In genomic region chr19:34051502-34051901, GRCm38 (mm10) we compare ENCODE assay signal across 30 mouse cellular contexts. TPM values are rescaled to one million over a fixed set of nuclear protein-coding genes. Genes with fewer than 3 reads are reported as not detected.
DNase-seq lines count a peak whose midpoint lies in the region; ATAC-seq and TF ChIP-seq lines count a peak whose summit lies in the region.
"Had no signal": no experiment of that assay in that cellular context is flagged by ENCODE, and none has a peak within 500 bp of the region (broad histone marks: within the 10 kb centered on the region; RNA-seq: fewer than 3 reads in every experiment).

No protein-coding gene starts in this region.

- no peak overlapping the region for H3K4me3 ChIP-seq in forebrain, embryonic 14.5 days (ENCODE audit: low read depth, low read length)
- H3K4me3 ChIP-seq in forebrain, embryonic 12.5 days (replicated peaks): no peak overlapping the region
- no peak overlapping the region for H3K4me3 ChIP-seq in lung, postnatal 0 days (ENCODE audit: low read depth, low read length)
- no peak overlapping the region for H3K4me3 ChIP-seq in lung, adult 2 months (replicated peaks; ENCODE audit: extremely low read depth, low read depth, low read length)
- H3K4me3 ChIP-seq in limb, embryonic 14.5 days (replicated peaks; ENCODE audit: low read length): no peak overlapping the region
- no peak overlapping the region for H3K4me3 ChIP-seq in hindbrain, embryonic 14.5 days (replicated peaks; ENCODE audit: low read length)
- H3K4me3 ChIP-seq: embryonic facial prominence, embryonic 12.5 days; heart, adult 2 months; heart, embryonic 15.5 days; liver, embryonic 12.5 days; lung, embryonic 15.5 days had no signal

- ATAC-seq in forebrain, embryonic 14.5 days: no peak
- ATAC-seq in forebrain, embryonic 12.5 days (ENCODE audit: low FRiP score): no peak
- ATAC-seq in lung, postnatal 0 days: no peak
- no peak; the same call in 1 of the 2 replicates for ATAC-seq in limb, embryonic 14.5 days (ENCODE audit: low FRiP score, low read depth)
- no peak for ATAC-seq in monocyte, adult 5-6 weeks (replicated peaks; ENCODE audit: insufficient number of reproducible peaks, low FRiP score, low TSS enrichment, poor library complexity, severe bottlenecking)
- no peak for ATAC-seq in hindbrain, embryonic 14.5 days (ENCODE audit: low FRiP score)
- ATAC-seq: hindbrain, embryonic 16.5 days; intestine, postnatal 0 days; liver, embryonic 12.5 days had no signal

- TF ChIP-seq POLR2A in lung, adult 2 months (IDR thresholded peaks at IDR 0.05; ENCODE audit: borderline replicate concordance, extremely low read depth, low read depth, low read length): no peak
- no peak for TF ChIP-seq POLR2A in limb, embryonic 14.5 days (IDR thresholded peaks at IDR 0.05; ENCODE audit: borderline replicate concordance, extremely low read depth, insufficient read depth, insufficient read length)

- no peaks in the 10 kb centered on the region for H3K27me3 ChIP-seq in forebrain, embryonic 14.5 days (replicated peaks; ENCODE audit: control insufficient read depth, insufficient read depth, low read length)
- H3K27me3 ChIP-seq in forebrain, embryonic 12.5 days: no peaks in the 10 kb centered on the region
- H3K27me3 ChIP-seq in lung, postnatal 0 days (replicated peaks; ENCODE audit: insufficient read depth, low read length): no peaks in the 10 kb centered on the region
- H3K27me3 ChIP-seq in limb, embryonic 14.5 days (ENCODE audit: control insufficient read depth, insufficient read depth, low read length): no peaks in the 10 kb centered on the region
- H3K27me3 ChIP-seq in hindbrain, embryonic 14.5 days (ENCODE audit: control insufficient read depth, insufficient read depth, low read length): no peaks in the 10 kb centered on the region
- H3K27me3 ChIP-seq: embryonic facial prominence, embryonic 12.5 days; heart, embryonic 15.5 days; liver, embryonic 12.5 days; lung, embryonic 15.5 days had no signal

- H3K27ac ChIP-seq in forebrain, embryonic 14.5 days (ENCODE audit: low read depth, low read length): no peak overlapping the region
- H3K27ac ChIP-seq in forebrain, embryonic 12.5 days: no peak overlapping the region
- H3K27ac ChIP-seq in lung, postnatal 0 days (ENCODE audit: low read length): no peak overlapping the region
- H3K27ac ChIP-seq in limb, embryonic 14.5 days (replicated peaks; ENCODE audit: low read depth, low read length): no peak overlapping the region
- H3K27ac ChIP-seq in hindbrain, embryonic 14.5 days: no peak overlapping the region
- H3K27ac ChIP-seq: embryonic facial prominence, embryonic 12.5 days; heart, adult 2 months; heart, embryonic 15.5 days; kidney, postnatal 0 days; liver, embryonic 12.5 days; lung, embryonic 15.5 days had no signal

- no peaks in the 10 kb centered on the region for H3K36me3 ChIP-seq in forebrain, embryonic 14.5 days (ENCODE audit: control insufficient read depth, insufficient read depth, low read length)
- no peaks in the 10 kb centered on the region for H3K36me3 ChIP-seq in forebrain, embryonic 12.5 days (replicated peaks)
- H3K36me3 ChIP-seq in lung, postnatal 0 days (ENCODE audit: insufficient read depth, low read length): no peaks in the 10 kb centered on the region
- no peaks in the 10 kb centered on the region for H3K36me3 ChIP-seq in limb, embryonic 14.5 days (ENCODE audit: control insufficient read depth, insufficient read depth, low read length)
- no peaks in the 10 kb centered on the region for H3K36me3 ChIP-seq in hindbrain, embryonic 14.5 days (replicated peaks; ENCODE audit: control insufficient read depth, insufficient read depth)
- H3K36me3 ChIP-seq: embryonic facial prominence, embryonic 12.5 days; heart, embryonic 15.5 days; liver, embryonic 12.5 days; lung, embryonic 15.5 days had no signal

- no peak overlapping the region for H3K9ac ChIP-seq in forebrain, embryonic 14.5 days (ENCODE audit: low read length)
- no peak overlapping the region for H3K9ac ChIP-seq in forebrain, embryonic 12.5 days
- no peak overlapping the region for H3K9ac ChIP-seq in lung, postnatal 0 days (replicated peaks; ENCODE audit: low read depth)
- H3K9ac ChIP-seq in limb, embryonic 14.5 days (ENCODE audit: low read depth, low read length, severe bottlenecking): no peak overlapping the region
- H3K9ac ChIP-seq in hindbrain, embryonic 14.5 days: no peak overlapping the region
- H3K9ac ChIP-seq: embryonic facial prominence, embryonic 12.5 days; heart, embryonic 15.5 days; liver, embryonic 12.5 days; lung, embryonic 15.5 days had no signal

- no peak for TF ChIP-seq CTCF in lung, postnatal 0 days (IDR thresholded peaks at IDR 0.05)
- no peak for TF ChIP-seq CTCF in lung, adult 2 months (IDR thresholded peaks at IDR 0.05; ENCODE audit: insufficient read depth, low read length)

- no peaks in the 10 kb centered on the region for H3K4me1 ChIP-seq in forebrain, embryonic 14.5 days (ENCODE audit: control insufficient read depth, insufficient read depth, low read length)
- H3K4me1 ChIP-seq in forebrain, embryonic 12.5 days: no peaks in the 10 kb centered on the region
- H3K4me1 ChIP-seq in lung, postnatal 0 days (ENCODE audit: insufficient read depth, low read depth, low read length): no peaks in the 10 kb centered on the region
- H3K4me1 ChIP-seq in lung, adult 2 months (ENCODE audit: control insufficient read depth, insufficient read depth, low read length): no peaks in the 10 kb centered on the region
- H3K4me1 ChIP-seq in limb, embryonic 14.5 days (ENCODE audit: control insufficient read depth, insufficient read depth, low read length): no peaks in the 10 kb centered on the region
- H3K4me1 ChIP-seq in hindbrain, embryonic 14.5 days (replicated peaks; ENCODE audit: control insufficient read depth, insufficient read depth, low read length): no peaks in the 10 kb centered on the region
- H3K4me1 ChIP-seq: embryonic facial prominence, embryonic 12.5 days; heart, embryonic 15.5 days; liver, embryonic 12.5 days; lung, embryonic 15.5 days had no signal

- no peak for TF ChIP-seq EP300 in lung, postnatal 0 days (IDR thresholded peaks at IDR 0.05)

- no peaks in the 10 kb centered on the region for H3K9me3 ChIP-seq in forebrain, embryonic 14.5 days (replicated peaks; ENCODE audit: control insufficient read depth, low read length)
- no peaks in the 10 kb centered on the region for H3K9me3 ChIP-seq in forebrain, embryonic 12.5 days
- H3K9me3 ChIP-seq in lung, postnatal 0 days (ENCODE audit: low read length): no peaks in the 10 kb centered on the region
- no peaks in the 10 kb centered on the region for H3K9me3 ChIP-seq in limb, embryonic 14.5 days (ENCODE audit: control insufficient read depth, low read length)
- no peaks in the 10 kb centered on the region for H3K9me3 ChIP-seq in hindbrain, embryonic 14.5 days (ENCODE audit: control insufficient read depth, low read length)
- H3K9me3 ChIP-seq: embryonic facial prominence, embryonic 12.5 days; heart, embryonic 15.5 days; liver, embryonic 12.5 days; lung, embryonic 15.5 days had no signal

- no peak overlapping the region for H3K4me2 ChIP-seq in forebrain, embryonic 14.5 days (ENCODE audit: low read length)
- no peak overlapping the region for H3K4me2 ChIP-seq in forebrain, embryonic 12.5 days
- no peak overlapping the region for H3K4me2 ChIP-seq in lung, postnatal 0 days (replicated peaks; ENCODE audit: low read depth, low read length)
- H3K4me2 ChIP-seq in limb, embryonic 14.5 days (replicated peaks; ENCODE audit: low read depth, low read length, severe bottlenecking): no peak overlapping the region
- H3K4me2 ChIP-seq in hindbrain, embryonic 14.5 days (replicated peaks): no peak overlapping the region
- H3K4me2 ChIP-seq: embryonic facial prominence, embryonic 12.5 days; heart, embryonic 15.5 days; liver, embryonic 12.5 days; lung, embryonic 15.5 days; midbrain, embryonic 11.5 days had no signal

- 84% methylated on average over 3 of the region's 3 CpGs for WGBS in forebrain, embryonic 14.5 days
- 91% methylated on average over 3 of the region's 3 CpGs for WGBS in forebrain, embryonic 12.5 days
- 64% methylated on average over 3 of the region's 3 CpGs for WGBS in lung, postnatal 0 days
- 65% methylated on average over 3 of the region's 3 CpGs for WGBS in lung, adult 2 months
- WGBS in limb, embryonic 14.5 days: 49% methylated on average over 3 of the region's 3 CpGs
- 79% methylated on average over 3 of the region's 3 CpGs for WGBS in hindbrain, embryonic 14.5 days

- DNase-seq in forebrain, embryonic 14.5 days (ENCODE audit: low spot score): peak; percentile 10
- DNase-seq in lung, postnatal 0 days (ENCODE audit: low spot score): peak; percentile 10
- no peak for DNase-seq in lung, adult 2 months
- DNase-seq in Muller cell, postnatal 12 days (ENCODE audit: inconsistent ontology term): peak; percentile 93
- peak; percentile 56 for DNase-seq in limb, embryonic 14.5 days (ENCODE audit: low spot score)
- no peak for DNase-seq in hindbrain, embryonic 14.5 days (ENCODE audit: low spot score)
- DNase-seq: B cell, adult 2 months; cerebellum, adult 8-10 months; gastrocnemius, postnatal 25 days; heart, adult 2 months; heart, postnatal 4 days; layer of hippocampus, postnatal 36 days; right cerebral cortex, postnatal 25 days; thymus, adult 2 months had no signal

RNA-seq across cellular contexts. Expression of gene Lipn, which starts 15.7 kb away (rescaled TPM):
- not detected in 2 replicates for polyA plus RNA-seq in forebrain, embryonic 14.5 days (2014; fragmentation: Nextera tagmentation; extraction: Ambion mirVana)
- polyA plus RNA-seq in forebrain, embryonic 12.5 days (2016; fragmentation: Nextera tagmentation; extraction: Ambion mirVana): not detected in 2 replicates
- not detected in 2 replicates for polyA plus RNA-seq in lung, postnatal 0 days (2015; fragmentation: Nextera tagmentation; extraction: Ambion mirVana)
- polyA plus RNA-seq in lung, adult 2 months (2012; rRNA removed): not detected in 2 replicates
- not detected in 2 replicates for polyA plus RNA-seq in limb, embryonic 14.5 days (2012; rRNA removed)
- polyA plus RNA-seq in limb, embryonic 14.5 days (2014; fragmentation: Nextera tagmentation; extraction: Ambion mirVana): not detected in 2 replicates
- not detected in 3 replicates for total RNA-seq in monocyte, adult 5-6 weeks (2017)
- polyA plus RNA-seq in hindbrain, embryonic 14.5 days (2014; fragmentation: Nextera tagmentation; extraction: Ambion mirVana): not detected in 2 replicates
- total RNA-seq: adrenal gland, postnatal 4 days; common myeloid progenitor, adult 5-6 weeks; gastrocnemius, postnatal 25 days; heart, adult 2 months; heart, postnatal 4 days; layer of hippocampus, postnatal 36 days; left cerebral cortex, postnatal 36 days had no signal
- polyA plus RNA-seq: embryonic facial prominence, embryonic 12.5 days; heart, adult 2 months; heart, embryonic 15.5 days; hindbrain, embryonic 16.5 days; kidney, postnatal 0 days; liver, embryonic 12.5 days; lung, embryonic 15.5 days; midbrain, embryonic 11.5 days; neural tube, embryonic 14.5 days; thymus, adult 2 months had no signal

RNA-seq across cellular contexts. Expression of gene Lipk, which starts 43.4 kb away (rescaled TPM):
- polyA plus RNA-seq in forebrain, embryonic 14.5 days (2014; fragmentation: Nextera tagmentation; extraction: Ambion mirVana): not detected in 2 replicates
- polyA plus RNA-seq in forebrain, embryonic 12.5 days (2016; fragmentation: Nextera tagmentation; extraction: Ambion mirVana): not detected in 2 replicates
- polyA plus RNA-seq in lung, postnatal 0 days (2015; fragmentation: Nextera tagmentation; extraction: Ambion mirVana): not detected in 2 replicates
- 1.7 TPM in 1 of 2 replicates, not detected in the other for polyA plus RNA-seq in lung, adult 2 months (2012; rRNA removed)
- 0.59 and 0.73 TPM in 2 replicates for polyA plus RNA-seq in limb, embryonic 14.5 days (2012; rRNA removed)
- 0.95 and 1.8 TPM in 2 replicates for polyA plus RNA-seq in limb, embryonic 14.5 days (2014; fragmentation: Nextera tagmentation; extraction: Ambion mirVana)
- total RNA-seq in monocyte, adult 5-6 weeks (2017): not detected in 3 replicates
- polyA plus RNA-seq in hindbrain, embryonic 14.5 days (2014; fragmentation: Nextera tagmentation; extraction: Ambion mirVana): not detected in 2 replicates
- total RNA-seq: common myeloid progenitor, adult 5-6 weeks; gastrocnemius, postnatal 25 days; heart, adult 2 months; heart, postnatal 4 days; layer of hippocampus, postnatal 36 days; left cerebral cortex, postnatal 36 days had no signal
- polyA plus RNA-seq: embryonic facial prominence, embryonic 12.5 days; heart, adult 2 months; heart, embryonic 15.5 days; hindbrain, embryonic 16.5 days; kidney, postnatal 0 days; liver, embryonic 12.5 days; lung, embryonic 15.5 days; midbrain, embryonic 11.5 days; neural tube, embryonic 14.5 days; stomach, embryonic 14.5 days had no signal

RNA-seq across cellular contexts. Expression of gene Lipm, which starts 49.2 kb away (rescaled TPM):
- polyA plus RNA-seq in forebrain, embryonic 14.5 days (2014; fragmentation: Nextera tagmentation; extraction: Ambion mirVana): not detected in 2 replicates
- 0.12 TPM in 1 of 2 replicates, not detected in the other for polyA plus RNA-seq in forebrain, embryonic 12.5 days (2016; fragmentation: Nextera tagmentation; extraction: Ambion mirVana)
- not detected in 2 replicates for polyA plus RNA-seq in lung, postnatal 0 days (2015; fragmentation: Nextera tagmentation; extraction: Ambion mirVana)
- 1.6 TPM in 1 of 2 replicates, not detected in the other for polyA plus RNA-seq in lung, adult 2 months (2012; rRNA removed)
- 4.4 and 6.7 TPM in 2 replicates for polyA plus RNA-seq in limb, embryonic 14.5 days (2012; rRNA removed)
- polyA plus RNA-seq in limb, embryonic 14.5 days (2014; fragmentation: Nextera tagmentation; extraction: Ambion mirVana): 8.6 and 11.6 TPM in 2 replicates
- total RNA-seq in monocyte, adult 5-6 weeks (2017): not detected in 3 replicates
- polyA plus RNA-seq in hindbrain, embryonic 14.5 days (2014; fragmentation: Nextera tagmentation; extraction: Ambion mirVana): not detected in 2 replicates
- total RNA-seq: common myeloid progenitor, adult 5-6 weeks; gastrocnemius, postnatal 25 days; heart, adult 2 months; heart, postnatal 4 days; left cerebral cortex, postnatal 36 days had no signal
- polyA plus RNA-seq: heart, adult 2 months; hindbrain, embryonic 16.5 days; intestine, postnatal 0 days; kidney, postnatal 0 days; liver, embryonic 12.5 days; midbrain, embryonic 11.5 days; neural tube, embryonic 14.5 days; spleen, adult 2 months; stomach, embryonic 14.5 days had no signal

Comparison
In these comparisons a context has a peak if more than half of its experiments do, and no peak if none do; other contexts are left out.
1. DNase-seq: peak in forebrain, embryonic 14.5 days (single experiment), lung, postnatal 0 days (single experiment), Muller cell, postnatal 12 days (single experiment) and limb, embryonic 14.5 days (single experiment); none in lung, adult 2 months (single experiment) and hindbrain, embryonic 14.5 days (single experiment).